Mouse (Mus musculus) embryo, embryonic 10.5 days (tissue): ENCODE data around the gene Gsta2.
"Not testable (repeated sequence)": the region's sequence is repeated elsewhere in the genome, so short reads cannot be mapped to it uniquely, and the experiment has no call there.

ENCODE experiments used
- DNase-seq: peaks from one replicate; pipeline ENCODE4 v3.0.0-alpha.2; 2015; ENCODE audit warnings: low spot score

Gene Gsta2

DNA sequence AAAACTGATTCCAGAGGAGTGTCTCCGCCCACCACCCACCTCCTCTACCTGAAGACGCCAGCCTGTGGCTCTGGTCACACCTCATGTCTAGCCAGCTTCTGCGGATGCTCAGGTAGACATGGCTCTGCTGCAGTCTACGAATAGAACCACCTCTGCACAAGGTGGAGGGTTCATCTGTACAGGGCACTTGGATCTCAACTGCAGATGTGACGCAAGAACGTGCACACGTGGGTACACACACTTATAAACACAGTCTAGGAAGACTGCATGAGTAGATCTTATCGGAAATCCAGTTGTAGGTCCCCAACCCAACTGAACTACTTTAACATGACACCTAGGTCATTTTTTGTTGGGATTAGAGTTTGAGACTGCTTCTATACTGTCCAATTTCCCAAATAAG is at the start of gene Gsta2:
Gene Gsta2 (minus strand): TSS at position 178 of the 400 bp plus-strand sequence.
- no peak for DNase-seq

DNA sequence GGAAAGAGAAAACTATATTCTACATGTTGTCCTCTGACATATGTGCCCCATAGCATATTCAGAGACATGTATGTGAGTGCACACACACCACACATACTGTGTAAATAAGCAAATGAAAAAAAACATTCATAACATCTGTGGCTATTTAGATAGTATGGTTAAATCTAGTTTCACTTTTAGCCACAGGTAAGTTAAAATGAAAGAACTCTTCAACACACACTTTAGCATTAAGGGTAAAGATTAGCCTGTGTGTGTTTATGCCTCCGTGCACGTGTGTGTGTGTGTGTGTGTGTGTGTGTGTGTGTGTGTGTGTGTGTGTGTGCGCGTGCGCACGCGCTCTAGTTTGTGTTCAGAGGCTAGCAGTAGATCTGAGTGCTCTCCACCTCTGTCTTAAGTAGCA is 46.0 kb upstream of the Gsta2 start:
- no peak for DNase-seq

DNA sequence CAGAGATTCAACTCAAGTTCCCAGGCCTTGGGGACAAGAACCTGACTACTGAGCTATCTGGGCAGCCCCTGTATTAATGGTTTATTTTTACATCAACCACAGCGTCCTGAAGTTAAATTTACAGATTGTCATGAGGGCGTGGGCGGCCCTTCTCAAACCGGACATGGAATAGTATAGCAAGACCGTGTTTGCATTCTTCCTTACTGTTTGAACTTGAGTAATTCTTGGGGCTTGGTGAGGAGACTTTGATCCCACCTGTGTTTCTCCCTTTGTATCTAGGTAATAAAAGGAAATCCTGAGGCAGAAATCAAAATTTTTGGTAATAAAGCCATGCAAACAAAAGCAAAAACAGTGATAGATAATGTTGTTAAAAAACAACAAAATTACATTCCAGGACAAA is 45.0 kb upstream of the Gsta2 start:
- DNase-seq: no peak

DNA sequence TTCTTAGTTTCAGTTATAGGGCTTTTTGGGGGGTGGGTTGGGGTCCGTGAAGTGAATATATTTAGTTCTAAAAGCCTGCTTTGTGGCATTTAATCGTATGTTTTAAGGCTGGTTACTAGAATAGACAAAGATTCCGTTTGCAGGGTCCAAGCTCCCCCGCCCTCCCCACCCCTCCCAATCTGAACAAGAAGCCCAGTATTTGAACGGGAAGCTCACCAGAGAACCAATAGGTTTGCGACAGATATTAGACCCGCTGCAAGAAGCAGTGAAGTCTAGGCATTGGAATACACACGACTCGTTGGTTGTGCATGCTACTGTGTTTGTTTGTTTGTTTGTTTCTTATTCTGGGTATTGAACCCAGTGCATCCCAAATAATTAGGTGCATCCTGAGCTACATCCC is 40.9 kb upstream of the Gsta2 start:
- no peak for DNase-seq

DNA sequence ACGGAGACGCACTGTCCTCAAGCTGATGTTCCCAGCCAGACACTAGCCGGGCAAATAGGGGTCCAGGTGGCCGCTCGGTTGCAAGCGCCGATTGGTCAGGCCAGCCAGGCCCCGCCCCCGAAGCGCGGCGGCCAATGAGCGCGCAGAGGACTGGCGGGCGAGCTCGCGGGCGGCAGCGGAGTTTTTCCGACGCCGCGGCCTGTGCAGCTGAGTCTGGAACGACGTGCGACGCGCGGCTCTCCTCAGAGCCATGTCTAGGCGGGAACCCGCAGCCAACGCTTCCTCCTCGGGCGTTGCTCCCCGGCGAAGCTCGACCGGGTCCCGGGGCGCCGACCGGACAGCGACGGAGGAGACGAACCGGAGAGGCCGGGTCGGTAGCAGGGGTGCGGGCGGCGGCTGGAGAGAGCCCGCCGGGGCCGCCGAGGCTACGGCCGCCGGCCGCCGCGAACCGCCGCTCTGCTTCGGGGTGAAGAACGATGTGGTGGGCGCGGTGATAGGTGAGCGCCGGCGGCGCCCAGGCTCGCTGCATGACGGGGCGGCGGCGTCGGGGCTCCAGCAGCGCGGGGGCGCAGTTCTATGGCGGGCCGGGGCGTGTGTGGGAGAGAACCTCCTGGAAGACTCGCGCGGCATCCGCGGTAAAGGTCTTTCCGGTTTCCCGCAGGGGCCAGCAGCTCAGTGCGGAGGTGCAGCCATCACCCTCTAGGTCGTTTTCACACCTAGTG is 40.2 kb upstream of the Gsta2 start, which contains the start of gene Ddx43:
Gene Ddx43 (plus strand): TSS at position 148 of the 722 bp plus-strand sequence.
- peak; percentile 82 for DNase-seq

DNA sequence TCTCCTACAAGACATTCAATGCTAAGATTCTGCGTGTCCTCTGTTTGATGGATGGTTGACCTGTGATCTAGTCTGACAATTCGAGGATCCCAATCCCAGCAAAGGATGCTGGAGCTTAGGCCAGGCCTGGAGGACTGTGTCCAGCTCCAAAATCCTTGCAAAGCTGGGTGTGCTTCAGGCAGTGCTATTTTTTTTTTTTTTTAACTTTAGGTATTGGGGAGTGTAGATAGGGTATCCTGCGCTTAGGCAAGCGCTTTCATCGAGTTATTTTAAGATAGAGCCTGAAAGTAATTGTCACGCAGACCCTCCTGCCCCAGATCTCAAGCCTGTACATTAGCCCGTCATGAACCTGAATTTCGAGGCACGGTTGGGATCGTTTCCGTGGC is 39.6 kb upstream of the Gsta2 start:
- DNase-seq: no peak

DNA sequence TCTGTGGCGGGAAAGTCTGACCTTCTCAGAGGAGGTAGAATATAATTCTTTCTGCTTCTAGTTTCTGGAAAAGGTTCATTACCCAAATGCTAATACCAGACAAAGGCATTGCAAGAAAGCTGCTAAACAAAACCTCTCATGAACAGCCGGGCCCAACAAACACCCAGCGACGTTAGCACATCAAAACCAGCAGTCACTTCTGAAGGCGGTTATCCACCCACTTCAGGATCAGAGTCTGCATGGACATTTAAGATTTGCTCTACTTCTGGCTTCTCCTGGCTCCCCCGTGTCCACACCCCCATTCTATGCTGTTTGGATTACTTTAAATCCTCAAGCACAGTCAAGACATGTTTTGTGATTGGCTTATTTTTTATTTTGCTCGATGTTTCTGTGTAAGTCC is 39.0 kb upstream of the Gsta2 start:
- DNase-seq: no peak

DNA sequence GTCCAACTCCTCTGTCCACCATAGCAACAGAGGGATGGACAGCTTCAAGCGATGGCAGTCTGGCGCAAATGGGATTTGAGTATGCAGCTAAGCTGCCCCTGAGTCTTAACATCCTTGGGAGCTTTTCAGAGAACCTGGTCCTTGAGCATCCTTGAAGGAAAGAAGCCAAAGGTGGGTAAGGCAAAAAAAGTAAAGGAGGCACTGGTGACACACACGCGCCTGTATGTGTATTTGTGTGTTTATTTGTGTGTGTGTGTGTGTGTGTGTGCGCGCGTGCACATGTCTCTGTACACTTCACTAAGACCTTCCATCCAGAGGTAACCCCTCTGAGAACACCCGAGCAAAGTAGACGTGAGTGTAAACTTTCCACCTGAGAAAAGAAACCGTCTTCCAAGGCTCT is 38.2 kb upstream of the Gsta2 start:
- DNase-seq: no peak

DNA sequence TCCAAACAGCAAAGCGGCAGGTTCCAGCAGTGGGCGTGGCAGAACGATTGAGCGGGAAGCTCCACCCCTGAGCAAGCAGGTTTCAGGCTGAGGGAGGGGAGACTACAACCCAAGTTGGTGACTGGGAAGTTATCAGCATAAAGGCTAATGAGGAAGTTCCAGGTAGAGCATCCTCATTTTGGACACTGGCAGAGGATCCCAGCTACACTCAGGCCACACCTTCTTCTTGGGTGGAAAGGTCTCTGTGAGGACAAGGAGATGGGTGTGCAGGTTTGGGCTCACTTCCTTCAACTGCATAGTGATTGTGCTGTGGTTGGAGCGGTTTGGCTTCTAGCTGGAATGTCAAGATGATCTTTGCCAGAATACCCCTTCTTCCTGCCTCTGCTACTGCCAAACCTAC is 34.4 kb upstream of the Gsta2 start:
- no peak for DNase-seq

DNA sequence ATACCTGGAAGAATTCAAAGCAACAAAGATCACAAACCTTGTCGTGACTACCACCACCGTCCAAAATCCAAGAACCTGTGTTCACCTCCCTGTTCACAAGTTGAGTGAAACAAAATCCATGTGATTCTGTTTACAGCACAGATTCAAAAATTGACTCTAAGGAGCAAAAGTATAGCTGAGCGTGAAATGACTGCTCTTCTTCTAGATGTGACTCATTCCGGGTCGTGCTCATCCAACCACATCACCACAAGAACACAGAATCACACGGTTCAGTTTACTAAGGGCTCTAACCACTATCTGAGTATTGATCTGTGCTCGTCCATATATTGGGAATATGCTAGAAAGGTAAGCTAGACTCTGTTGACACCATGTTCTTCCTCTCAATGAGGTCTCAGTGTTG is 31.4 kb upstream of the Gsta2 start:
- no peak for DNase-seq

DNA sequence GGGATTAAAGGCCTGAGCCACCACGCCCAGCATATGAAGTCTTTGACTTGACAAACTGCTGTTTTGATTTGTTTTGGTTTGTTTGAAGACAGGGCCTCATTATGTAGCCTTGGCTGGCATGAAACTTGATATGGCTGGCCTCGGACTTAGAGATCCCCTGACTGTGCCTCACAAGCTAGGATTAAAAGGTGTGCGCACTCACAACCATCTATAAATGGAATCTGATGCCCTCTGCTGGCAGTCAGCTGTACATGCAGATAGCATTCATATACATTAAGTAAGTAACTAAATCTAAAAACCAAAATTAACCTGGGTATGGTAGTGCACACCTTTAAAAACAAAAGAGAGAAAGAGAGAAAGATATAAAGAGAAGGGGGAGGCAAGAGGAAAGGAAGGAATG is 30.3 kb upstream of the Gsta2 start:
- peak; percentile 48 for DNase-seq

DNA sequence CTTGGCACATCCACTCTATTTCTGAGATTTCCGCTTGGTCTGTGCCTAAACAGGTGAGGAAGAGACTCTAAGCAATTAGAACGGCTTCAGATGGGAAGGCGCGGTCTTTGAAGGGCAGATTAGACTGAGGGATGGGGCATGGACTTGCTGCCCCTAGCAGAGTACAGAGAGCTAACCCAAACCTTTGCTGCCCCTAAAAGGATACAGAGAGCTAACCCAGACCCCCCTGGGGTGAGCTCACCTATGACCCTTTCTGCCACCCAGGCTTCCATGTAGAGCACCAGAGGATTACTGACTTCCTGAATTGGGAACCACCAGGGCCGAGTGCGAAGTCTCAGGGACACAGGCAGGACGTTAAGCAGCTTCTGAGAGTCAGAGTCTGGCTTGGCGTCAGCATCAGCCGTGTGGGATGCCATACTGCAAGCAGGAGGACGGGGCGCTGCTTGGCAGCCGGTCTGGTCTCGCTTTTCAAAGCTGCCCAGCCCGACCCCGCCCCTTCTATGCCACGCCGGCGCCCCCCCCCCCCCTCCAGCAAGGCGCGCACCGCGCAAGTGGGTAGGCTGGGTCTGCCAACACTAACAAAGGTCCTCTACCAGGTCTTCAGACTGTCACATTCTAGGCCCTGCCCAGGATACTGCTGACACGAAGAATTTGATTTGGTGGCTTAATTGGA is 22.7 kb upstream of the Gsta2 start, which contains the start of gene Ooep:
Gene Ooep (minus strand): TSS at position 613 of the 673 bp plus-strand sequence.
- DNase-seq: peak; percentile 63

DNA sequence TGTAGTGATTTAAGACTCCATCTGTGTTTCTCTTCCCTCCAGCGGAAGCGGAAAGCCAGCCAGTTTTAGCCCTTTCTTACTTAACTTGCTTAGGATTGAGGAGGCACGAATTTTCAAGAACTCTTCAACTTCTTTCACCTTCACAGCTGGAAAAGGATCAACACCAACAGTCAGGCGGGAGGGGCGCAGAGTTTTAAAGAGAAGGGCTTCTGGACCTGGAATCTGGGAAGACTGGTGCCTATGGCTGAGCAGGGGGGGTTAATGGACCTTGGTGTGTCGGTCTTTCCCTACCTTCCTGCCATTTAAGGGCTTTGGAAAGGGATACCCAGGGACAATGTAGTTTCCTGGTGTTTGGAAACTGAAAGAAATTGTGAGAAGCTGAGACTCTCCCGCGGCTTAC is 22.0 kb upstream of the Gsta2 start:
- DNase-seq: no peak

DNA sequence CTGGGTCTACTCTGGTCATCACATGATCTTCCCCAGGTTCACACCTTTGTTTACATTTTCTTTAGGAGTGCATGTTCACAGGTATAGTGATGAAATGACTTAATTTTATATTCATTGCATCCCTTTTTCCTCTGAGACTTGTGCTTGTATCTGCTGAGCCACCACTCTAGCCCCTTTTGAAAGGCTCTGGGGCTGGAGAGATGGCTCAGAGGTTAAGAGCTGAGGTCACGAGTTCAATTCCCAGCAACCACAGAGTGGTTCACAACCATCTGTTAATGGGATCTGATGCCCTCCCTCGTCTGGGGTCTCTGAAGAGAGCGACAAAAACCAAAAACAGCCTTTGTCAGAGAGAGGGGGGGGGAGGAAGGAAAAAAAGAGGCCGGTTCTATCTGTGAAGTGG is 19.9 kb upstream of the Gsta2 start:
- no peak for DNase-seq

DNA sequence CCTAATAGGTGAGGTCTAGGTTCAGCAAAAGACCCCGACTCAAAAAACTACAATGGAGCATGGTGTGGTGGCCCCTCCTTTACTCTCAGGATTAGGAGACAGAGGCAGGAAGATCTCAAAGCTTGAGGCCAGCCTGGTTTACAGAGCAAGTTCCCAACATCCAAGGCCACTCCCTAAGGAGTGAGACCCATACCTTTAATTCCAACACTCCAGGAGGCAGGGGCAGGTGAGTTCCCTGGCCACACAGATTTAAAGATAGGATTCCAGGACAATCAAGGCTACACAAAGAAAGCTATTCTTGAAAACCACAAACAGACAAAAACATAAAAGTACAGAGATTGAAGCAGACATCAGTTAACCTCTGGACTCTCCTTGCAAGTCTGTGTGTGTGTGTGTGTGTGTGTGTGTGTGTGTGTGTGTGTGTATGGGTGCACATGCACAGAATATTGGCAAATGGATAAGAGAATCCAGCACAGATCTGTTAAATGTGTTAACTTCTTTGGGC is 19.3 kb upstream of the Gsta2 start:
- no peak for DNase-seq

DNA sequence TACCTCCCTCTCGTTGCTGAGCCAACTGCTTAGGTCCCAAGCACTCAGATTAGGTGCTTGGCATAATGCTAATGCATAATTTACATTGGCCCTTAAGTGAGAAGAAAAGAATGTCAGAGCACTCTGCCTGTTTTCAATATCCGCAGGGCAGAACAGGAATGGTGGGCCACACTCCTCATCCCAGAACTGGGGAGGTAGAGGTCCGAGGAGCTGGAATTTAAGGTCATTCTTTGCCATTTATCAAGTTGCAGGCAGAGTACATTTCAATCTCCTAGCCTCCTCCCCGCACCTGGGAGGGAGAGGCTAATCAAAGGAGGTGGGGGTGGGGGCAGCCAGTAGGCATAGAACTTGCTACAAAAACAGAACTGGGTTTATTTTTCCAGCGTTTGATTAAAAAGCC is 18.8 kb upstream of the Gsta2 start:
- no peak for DNase-seq

DNA sequence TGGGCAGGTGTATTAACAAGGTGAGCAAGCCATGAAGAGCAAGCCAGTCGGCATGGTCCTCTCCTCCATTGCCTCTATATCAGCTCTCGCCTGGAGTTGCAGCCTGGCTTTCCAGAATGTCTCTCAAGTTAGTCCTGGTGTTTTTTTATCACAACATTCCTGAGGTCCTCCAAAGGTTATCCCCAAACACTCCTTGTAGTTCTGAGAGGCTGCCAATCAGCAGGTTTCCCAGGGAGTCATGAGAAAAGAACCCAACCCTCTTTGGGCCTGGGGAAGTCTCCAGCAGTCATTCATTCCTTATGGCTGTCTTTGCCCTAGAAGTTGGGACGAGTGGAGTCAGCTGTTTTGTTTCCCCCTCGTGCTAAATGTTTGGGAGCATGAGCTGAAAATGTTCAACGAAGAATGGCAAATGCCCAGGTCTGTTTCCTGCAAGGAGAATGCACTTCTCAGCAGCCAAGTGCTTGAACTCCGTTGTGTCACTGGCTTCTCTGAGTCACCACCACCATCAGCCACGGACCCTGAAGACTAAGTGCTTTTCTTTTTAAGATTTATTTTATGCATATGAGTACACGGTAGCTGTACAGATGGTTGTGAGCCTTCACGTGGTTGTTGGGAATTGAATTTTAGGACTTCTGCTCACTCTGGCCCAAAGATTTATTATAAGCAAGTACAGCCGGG is 17.4 kb upstream of the Gsta2 start:
- DNase-seq: no peak

DNA sequence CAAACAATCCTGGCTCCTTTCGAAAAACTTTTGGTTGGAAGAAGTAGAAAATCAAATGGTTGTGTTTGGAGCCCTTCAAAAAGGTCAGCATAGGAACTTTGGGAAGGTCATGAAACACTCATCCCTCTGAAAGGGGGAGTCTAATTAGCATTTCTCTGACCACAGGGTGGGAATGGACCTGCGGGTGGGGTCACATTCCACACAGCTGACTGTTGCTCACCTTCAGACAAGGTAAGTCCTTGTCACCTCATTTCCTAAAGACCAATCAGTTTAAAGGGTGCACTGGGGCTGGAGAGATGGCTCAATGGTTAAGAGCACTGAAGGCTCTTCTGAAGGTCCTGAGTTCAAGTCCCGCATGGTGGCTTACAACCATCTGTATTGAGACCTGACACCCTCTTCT is 15.9 kb upstream of the Gsta2 start:
- no peak for DNase-seq

DNA sequence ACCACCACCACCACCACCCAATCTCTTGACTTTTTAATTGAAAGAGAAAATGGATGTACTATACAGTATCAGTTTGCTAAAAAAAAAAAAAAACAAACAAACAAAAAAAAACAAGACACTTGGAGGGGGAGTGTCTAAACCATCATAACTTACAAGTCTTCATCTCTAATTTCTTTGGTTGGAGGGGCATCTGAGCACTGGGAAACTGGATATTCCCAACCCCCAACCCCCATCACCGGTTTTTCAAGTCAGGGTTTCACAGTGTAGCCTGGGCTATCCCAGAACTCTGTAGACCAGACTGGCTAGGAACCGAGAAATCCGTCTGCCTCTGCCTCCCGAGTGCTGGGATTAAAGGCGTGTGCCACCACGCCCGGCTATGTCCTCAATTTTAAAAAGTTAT is 14.2 kb upstream of the Gsta2 start:
- no peak for DNase-seq

DNA sequence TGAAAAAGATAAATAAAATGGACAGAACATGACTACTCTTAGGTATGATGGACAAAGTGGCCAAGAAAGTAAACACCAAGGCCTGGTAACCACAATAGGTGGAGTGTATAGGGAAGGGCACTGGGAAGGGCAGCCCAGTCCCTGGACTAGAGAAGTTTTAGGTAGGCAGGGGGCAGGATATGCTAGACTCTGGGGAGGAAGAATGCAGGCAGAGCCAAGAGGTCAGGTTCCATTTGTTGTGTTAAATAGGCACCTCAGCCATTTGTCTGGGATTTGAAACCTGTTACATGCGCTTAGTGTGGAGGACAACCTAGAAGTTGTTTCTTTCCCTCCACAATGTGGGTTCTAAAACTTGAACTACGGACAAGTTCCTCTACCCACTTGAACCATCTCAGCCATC is 13.8 kb upstream of the Gsta2 start:
- DNase-seq: no peak

DNA sequence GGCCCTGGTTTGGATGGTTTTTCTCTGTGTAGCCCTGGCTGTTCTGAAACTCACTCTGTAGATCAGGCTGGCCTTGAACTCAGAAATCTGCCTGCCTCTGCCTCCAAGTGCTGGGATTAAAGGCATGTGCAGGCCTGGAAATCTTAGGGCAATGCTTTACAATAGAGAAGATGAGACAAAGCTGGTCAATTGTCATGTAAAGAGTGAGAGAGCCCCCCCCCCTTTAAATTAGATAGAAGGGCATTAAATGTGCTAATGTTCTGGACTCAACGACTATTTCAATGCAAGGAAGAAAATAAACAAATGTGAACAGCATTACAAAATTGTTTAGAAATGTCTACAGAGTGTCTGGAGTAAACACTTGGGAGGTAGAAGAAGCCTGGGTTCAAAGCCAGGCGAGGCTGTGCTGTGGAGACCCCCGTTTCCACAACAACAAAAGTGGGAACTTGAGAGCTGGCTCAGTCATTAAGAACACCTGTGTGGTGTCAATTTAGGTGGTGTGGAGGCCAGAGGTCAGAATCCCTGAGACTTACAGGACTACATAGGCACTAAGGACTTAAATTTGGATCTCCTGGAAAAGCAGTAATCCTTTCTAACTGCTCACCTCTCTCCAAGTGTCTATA is 13.2 kb upstream of the Gsta2 start:
- DNase-seq: no peak

DNA sequence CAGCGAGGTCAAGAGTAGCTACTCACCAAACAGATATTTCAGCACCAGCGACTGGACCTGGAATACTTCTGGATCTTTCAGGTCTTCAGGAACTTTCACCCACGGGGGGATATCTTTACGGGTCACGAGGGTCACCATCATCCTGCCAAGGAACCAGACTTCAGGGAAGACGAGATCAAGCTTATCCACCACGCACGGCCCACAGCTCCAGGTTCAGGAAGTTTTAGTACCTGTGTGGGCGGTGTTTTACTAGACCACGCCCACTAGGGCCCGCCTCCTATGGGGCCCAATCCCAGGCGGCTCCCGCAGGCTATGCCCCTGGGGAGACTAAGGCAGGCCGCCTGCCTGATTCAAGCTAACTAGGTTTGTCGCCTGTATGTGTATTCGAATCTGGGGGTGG is 12.4 kb upstream of the Gsta2 start, which contains the start of gene Dppa5a:
Gene Dppa5a (minus strand): TSS at position 219 of the 400 bp plus-strand sequence.
- DNase-seq: not testable (repeated sequence)
